Mouse (Mus musculus) spleen, embryonic (tissue): ENCODE data around the gene Myadml2.
"Not testable (repeated sequence)": the region's sequence is repeated elsewhere in the genome, so short reads cannot be mapped to it uniquely, and the experiment has no call there.

ENCODE experiments used
- CTCF ChIA-PET: fragments of 350-600 bp; sonication (Branson Sonifier 250); formaldehyde crosslinking; loops from one replicate; lab custom pipeline; 2022; lab: Charles Lee

The Myadml2 gene

DNA sequence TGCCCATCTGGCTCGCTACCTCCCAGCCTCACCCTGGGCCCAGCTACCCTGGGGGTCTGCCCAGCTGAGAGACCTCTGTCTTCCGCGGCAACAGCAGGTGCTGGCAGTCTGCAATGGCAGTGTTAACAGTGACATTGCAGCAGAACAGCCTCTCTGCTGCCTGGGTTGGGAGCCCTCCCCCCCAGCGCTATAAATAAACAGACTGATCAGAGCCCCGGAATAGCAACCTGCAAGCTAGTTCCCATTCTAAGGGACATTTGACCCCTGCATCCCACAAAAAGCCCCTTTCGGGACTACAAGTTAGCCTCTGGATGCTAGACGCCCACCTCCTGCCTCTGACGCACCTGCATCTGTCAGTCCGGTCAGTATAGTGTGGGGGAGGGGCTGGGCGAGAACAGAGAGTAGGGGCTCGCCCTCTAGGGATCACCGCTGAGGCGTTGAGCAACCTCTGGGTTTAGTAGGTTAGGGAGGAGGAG lies at the start of gene Myadml2:
Myadml2 (minus strand) TSS at position 158 of the 476 bp plus-strand sequence.
- CTCF ChIA-PET, result no interaction called here

DNA sequence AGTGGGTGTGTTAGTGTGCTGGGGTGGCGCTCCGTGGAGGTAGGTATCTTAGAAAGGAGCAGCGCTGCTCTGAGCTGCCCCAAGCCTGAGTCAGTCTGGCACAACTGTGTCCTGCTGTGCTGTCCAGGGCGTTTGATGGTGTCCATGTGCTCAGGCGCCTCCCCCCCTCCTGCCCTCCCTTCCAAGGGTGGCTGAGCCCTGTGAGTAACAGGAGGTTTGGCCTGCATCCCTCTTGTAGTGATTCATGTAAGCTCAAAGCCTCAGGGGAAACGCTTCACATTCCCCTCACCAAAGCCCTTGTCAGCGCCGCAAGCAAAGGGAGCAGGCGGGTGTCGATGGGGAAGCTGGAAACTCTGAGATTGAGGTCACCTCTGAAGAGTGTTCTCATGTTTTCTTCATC lies 49.8 kb upstream of the Myadml2 start:
- CTCF ChIA-PET, result no interaction called here

DNA sequence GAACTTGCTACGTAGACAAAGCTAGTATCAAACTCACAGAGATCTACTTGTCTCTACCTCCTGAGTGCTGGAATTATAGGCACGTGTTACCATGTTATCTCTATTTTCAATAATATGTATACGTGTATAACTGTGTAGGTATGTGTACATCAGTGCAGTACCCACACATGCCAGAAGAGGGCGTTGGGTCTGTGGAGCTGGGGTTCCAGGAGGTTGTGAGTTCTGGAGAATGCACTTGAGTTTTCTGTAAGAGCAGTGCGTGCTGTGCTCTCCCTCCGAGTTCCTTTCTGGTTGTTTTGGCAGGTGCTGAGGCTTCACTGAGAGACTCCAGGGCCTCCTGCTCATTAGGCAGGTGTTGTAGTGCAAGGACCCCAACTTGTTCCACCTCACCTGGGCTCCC lies 48.6 kb upstream of the Myadml2 start:
- CTCF ChIA-PET, result no interaction called here

DNA sequence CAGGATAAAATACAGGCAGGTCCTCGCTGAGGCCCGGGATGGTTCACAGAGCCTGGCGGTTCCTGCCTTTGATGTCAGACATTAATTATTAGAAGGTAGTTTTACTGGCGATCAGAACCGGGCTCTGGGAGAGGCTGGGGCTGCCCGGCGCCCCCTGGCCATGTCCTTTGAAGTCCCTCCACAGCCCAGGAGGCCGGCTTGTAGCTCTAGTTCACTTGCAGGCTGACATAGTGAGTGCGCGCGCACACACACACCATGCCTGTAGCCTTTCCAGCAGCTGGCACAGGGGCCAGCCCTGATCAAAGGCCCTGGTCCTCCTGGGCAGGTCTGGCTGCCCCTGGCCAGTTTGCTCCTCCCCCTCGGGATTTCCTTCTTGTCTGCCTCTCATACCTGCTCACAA lies 47.7 kb upstream of the Myadml2 start:
- CTCF ChIA-PET, result no interaction called here

DNA sequence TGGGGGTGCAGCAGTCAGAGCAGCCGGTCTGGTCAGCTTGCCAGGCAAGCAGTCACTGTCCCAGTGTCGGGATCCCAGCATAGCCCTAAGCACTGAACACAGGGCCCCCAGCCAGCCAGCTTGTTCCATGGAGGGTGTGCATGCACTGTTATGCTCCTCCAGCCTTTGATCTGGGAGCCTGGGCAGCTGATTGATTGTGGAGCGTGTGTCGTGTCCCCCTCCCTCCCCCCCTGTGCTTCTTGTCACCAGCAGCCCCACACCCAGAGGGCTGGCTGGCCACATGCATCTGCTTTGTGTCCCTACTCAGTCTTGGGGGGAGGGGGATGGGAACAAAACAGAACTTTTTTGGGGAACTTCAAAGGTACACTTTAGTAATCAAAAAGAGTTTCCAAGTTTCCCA lies 47.2 kb upstream of the Myadml2 start:
- CTCF ChIA-PET, result no interaction called here

DNA sequence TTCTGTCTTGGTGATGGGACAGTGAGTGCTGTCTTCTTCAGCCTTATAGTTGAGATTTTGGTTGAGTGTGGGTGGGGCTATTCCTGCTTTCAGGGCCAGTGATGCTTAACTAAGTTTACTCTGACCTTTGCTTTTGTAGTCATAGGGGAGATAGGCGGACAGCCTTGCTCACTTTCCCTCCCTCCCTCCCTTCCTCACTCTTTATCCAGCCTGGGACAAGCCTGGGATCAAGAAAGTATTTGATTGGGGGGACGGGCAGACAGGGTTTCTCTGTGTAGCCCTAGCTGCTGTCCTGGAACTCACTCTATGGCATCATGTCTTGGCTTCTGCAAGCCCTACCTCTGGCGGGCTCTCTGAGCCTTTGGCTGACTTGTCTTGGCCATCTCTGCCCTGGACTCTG lies 45.5 kb upstream of the Myadml2 start:
- CTCF ChIA-PET, result no interaction called here

DNA sequence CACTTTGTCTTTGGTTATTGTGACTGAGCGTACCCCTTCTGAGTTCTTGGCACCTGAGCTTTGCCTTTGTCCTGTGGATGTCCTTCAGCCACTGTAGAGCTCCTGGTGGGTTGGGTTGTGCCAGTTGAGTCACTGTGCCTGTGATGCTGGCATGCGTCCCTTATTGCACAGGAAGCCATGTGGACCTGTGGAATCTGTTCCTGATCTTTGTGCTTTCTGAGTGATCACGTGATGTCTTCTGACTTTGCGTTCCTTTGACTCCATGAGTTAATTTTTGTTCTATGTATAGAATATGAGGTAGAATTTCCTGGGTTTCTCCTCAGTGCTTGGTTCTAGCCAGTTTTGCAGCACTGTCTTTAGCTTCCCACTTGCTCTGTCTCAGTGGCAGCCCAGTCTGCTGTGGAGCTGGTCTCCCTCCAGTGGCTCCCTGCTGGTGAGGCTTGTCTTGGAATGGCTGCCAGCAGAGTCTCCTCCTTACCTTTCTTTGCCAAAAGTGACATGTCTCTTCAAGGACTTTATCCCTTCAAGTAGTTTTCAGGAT lies 44.6 kb upstream of the Myadml2 start:
- CTCF ChIA-PET, result no interaction called here

DNA sequence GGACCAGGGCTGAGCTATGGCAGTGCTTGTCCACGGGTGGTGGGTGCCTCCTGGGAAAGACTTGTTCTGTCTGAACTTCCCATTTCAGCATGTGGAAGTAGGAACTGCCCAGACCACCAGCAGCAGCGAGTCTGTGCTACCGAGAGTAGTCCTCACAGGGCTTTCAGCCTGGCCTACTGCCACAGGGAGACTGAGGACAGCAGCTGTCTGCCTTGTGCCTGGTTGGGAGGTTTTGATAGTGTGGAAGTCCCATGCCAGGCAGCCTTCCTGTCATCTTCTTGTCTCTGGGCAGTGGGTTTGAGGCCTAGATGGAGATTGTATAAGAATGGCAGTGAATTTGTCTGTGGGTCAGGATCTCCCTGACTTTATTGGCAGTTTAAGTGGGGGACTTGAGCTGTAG lies 41.4 kb upstream of the Myadml2 start:
- CTCF ChIA-PET, result no interaction called here

DNA sequence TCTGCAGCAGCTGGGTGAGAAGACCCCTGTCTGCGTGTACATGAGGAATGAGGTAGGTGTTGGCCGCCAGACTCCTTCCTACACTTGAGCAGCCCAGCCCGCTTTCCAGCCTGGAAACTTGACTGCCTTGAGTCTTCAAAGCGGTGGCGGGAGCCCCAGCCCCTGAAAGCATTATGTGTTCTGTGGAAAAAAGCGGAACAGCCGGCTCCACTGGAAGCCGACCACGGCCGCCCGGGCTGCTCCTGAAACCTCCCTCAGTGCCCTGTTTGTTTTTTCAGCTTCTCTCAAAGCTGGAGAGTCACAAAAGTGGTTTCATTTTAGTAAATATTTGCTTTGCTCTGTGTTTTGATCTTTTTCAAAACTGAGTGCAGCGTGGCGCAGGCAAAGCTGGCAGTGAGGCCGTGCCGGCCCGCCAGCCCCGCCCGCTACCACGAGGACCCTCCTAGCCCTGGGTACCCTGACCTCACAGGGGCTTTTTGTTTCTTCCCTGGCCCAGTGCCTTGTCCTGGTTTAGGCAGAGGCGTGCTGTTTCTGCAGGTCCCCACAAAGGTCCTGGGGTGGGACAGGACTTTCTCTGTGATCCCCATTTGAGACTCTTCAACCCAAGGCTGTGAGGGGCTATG lies 38.8 kb upstream of the Myadml2 start:
- CTCF ChIA-PET, result no interaction called here

DNA sequence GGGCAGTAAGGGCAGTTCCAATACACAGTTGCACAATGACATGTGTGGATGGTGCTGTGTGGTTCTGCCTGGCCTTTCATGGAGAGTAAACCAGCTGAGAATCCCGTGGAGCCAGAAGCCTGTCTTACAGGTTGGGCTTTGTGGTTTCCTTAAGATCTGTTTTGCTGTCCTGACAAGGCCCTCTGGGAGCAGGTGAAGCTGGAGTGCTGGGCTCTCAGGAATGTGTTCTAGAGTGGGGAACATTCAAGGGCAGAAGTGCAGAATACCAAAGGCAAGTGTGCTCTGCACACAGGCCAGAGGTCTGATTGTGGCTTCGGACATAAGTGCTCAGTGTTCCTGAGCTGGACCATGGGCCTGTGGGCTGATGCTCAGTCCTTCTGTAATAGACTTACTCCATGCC lies 36.7 kb upstream of the Myadml2 start:
- CTCF ChIA-PET, result no interaction called here

DNA sequence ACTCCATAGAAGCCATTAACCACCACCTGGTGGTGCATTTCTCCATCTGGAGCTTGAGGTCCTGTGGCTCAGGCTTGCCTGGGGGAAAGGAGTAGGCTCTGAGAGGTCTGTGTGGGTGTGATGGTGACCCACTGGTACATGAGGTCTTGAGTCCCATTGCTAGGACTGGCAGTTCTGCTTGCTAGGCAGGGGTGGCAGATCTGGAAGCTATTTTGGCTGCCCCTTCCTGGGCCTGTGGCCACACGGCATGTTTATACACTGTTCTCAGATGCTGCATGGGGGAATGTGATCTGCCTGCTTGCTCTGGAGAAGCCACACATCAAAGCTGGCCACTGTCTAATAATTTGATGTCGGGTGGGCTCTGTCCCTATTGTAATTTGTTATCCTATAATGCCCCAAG lies 36.1 kb upstream of the Myadml2 start:
- CTCF ChIA-PET, result no interaction called here

DNA sequence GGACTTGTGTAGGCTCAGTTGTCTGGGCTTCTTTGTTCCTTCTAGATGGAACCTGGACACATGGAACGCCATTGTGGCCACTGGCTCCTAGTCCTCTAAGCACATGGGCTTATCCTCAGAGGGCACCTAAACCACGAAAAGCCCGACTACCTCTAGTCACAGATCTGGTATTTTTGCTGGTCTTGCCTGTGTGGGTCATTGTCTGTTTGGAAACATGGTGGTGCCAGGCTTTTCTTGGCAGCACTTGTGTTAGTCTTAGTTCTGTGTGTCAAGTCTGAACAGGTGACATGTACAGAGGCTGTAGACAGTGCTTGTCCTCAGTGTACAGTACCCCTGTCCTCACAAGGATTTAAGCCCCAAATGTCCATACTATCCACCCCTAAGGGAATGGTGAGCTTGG lies 35.6 kb upstream of the Myadml2 start:
- CTCF ChIA-PET, result no interaction called here

DNA sequence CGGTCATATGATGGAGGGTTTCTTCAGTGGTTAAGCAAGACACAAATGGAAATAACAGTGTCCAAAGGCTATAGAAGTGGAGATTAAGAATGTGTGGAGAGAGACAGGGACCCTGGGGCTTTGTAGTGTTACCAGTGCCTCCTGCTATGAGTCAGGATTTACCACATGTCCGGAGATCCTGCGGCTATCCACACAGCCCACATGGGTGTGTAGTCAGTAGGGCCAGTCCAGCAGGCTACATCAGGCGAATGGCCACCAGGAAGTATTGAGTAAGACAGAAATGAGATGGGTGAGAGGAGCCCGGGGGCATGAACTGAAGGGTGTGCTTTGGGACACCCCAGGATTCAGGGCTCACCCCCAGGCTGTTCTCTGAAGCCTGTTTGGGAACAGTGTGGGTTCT lies 34.7 kb upstream of the Myadml2 start:
- CTCF ChIA-PET, result no interaction called here

DNA sequence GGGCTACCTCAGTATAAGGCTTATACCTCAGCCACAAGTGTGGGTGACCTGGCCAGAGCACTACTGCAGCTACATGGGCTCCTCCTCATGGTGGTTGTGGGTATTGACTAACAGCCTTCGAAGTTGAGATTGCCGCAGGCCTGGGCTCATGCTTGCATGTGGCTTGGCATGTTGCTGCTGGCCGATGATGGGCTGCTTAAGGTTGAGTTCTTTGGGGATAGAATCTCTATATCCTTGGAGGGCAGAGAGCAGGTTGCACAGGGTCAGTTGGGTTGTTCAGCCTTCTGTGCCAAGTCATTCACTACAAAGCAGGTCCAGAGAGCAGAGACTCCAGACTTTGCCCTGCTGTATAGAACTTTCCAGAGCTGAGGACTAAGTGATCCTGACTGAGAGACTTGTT lies 32.0 kb upstream of the Myadml2 start:
- CTCF ChIA-PET, result no interaction called here

DNA sequence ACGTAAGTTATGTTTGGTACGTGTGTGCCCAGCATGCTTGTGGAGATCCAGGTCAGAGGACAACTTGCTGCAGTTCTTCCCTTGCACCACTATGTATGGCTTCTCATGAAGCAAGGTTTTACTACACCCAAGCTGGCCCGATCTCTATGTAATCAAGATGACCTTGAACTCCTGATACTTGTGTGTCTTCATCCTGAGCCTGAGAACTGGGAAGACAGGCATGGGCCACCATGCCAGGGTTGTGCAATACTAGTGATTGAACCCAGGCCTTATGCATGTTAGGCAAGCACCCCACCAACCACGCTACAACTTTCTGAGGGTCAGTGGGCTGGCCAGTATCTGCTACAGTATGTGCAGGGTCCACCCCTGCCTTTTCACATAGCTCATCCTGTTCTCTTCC lies 29.0 kb upstream of the Myadml2 start:
- CTCF ChIA-PET, result no interaction called here

DNA sequence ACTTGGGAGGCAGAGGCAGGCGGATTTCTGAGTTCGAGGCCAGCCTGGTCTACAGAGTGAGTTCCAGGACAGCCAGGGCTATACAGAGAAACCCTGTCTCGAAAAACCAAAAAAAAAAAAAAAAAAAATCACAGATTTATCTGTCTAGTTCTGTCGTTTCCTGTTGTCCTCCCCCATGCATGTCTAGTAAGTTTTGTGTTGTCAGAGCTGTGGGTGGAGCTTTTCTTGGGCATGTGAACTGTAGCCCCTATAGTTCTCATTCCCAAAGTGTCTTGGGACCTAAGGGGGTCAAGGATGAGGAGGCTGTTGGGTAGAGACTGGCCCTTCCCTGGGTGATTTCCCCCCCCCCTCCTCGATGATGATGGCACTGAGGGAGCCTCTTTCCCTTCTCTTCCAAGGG lies 27.9 kb upstream of the Myadml2 start:
- CTCF ChIA-PET, result not testable (repeated sequence)

DNA sequence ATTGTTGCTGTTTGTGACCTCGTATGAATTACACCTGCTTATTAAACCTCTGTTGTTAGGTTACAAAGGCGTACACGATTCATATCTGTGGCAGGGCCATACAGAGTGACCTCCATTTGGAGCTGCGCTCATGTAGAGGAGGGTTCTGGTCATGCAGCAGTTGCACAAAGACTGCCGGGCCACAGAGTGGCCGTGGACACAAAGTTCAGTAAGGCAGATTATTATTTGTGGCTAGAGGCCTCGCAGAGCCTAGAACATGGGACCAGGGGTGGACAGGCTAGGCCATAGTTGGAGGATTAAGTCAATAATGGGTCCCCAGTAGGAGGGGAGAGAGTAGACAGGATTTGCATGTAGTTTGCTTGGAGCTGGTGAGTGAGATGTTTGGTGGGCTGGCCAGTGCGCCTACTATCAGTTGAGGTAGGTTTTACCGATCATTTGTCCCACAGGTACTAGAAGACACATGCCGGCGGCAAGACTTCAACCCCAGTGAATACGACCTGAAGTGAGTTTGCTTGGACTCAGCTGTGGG lies 25.7 kb upstream of the Myadml2 start:
- CTCF ChIA-PET, result no interaction called here

DNA sequence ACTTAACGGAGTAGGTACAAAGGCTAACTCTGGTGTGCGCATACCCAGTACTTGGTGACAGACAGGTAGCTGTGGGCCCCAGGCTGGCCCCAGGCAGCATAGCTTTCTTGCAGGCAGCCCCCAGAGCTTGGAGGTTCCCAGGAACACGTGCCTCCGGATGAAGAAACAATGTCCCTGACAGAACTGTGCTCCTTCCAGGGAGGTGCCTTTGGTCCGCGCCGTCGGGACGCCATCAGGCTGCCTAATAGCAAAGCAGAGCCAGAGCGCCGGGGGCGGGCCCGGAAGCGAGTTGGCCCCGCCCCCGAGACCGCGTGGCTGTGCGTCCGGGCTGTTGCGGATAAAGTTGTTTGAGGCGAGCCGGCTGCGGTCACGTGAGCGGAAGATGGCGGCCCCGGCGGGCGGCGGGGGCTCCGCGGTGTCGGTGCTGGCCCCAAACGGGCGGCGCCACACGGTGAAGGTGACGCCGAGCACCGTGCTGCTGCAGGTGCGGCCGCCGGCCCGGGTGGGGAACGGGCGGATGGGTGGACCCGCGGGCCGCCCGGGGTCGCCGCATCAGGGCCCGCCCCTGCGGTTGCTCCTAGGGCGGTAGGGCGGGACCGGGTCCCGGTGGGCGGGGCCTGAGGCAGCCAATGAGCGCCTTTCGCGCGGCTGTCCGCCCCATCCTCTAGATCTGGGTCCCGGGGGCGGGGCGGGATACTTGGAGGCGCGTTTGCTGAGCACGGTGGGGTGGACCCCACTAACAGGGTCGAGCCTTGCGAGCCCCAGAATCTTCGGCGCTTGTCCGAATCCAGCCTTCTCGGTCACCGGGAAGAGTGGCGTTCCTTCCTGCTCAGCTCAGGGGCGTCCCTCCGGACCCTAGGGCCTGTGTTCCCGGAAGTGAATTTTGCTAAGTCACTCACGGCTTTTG lies 25.0 kb upstream of the Myadml2 start, which contains the start of gene Aspscr1:
Aspscr1 (plus strand) TSS at position 287 of the 907 bp plus-strand sequence.
- CTCF ChIA-PET, result interaction anchor here (1.1 kb wide), 1 partner anchor 49 kb away, joined by 3 read pairs; no protein-coding TSS in a partner anchor

DNA sequence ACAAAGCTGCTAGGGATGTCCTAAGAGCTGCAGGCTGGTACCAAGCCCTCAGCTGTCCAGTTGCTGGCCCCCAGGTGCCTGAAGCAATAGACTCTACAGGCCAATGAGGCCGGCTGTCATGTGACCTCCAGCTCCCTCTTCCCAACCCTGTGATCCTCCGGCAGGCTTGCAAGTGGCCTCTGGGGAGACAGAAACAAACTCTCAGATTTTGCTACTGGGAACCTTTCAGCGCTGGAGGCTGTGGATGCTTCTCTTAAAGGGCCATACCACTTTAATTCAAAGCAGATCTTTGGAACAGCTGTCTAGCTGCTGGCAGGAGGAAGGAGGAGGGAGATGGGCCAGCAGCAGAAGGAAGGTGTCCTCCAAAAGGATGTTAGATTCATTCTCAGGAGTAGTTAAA lies 18.7 kb upstream of the Myadml2 start:
- CTCF ChIA-PET, result no interaction called here

DNA sequence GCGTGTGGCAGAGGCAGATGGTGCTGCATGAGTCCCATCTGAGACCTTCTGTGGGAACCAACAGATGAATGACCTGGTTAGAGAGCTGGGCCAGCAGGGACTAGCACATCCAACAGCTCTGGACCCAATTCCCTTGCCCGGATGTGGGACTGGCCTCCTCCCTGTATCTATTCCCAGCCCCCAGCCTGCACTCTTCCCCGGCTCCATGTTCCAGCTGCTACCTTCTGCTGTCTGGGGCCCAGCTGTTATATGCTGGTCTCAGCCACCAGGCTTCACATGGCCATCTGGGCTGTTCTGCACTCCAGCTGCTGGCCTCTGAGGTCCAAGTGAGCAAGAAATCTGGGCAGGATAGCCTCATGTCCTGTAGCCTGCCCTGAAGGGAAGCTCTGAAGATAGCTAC lies 17.4 kb upstream of the Myadml2 start:
- CTCF ChIA-PET, result interaction anchor here (1.4 kb wide), 1 partner anchor 22 kb away, joined by 3 read pairs; no protein-coding TSS in a partner anchor

DNA sequence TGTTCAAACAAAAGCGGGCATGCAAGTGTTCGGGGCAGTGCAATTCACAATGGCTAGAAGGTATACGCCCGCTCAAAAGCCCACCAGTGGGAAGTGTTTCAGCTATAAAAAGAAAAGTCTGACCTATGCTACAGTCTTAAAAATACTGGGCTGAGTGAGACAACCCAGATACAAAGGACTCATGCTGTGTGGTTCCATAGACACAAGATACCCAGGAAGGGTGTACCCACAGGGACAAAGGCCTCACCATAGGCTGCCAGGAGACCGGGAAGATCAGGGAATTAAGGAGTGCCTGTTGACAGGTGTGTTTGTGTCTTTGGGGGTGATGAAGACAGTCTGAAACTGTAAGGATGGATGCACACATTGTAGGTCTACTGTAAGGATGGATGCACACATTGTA lies 15.8 kb upstream of the Myadml2 start:
- CTCF ChIA-PET, result no interaction called here

DNA sequence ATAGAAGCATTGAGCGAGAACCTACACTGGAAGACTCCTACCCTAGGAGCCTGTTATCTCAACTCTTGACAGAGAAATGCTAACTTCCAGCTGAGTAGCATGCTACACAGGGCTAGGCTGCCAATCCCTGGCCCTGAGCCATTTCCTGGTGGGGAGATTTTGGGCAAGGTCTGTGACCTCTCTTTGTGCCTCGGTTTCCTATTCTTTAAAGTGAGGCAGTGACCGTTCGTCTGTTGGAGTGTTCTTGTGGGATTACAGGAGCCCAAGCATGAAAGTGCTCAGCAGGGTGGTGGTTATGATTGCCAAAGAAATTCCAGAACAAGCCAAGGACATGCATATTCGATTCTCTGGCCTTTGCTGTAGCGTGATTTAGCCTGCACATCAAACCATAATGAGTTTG lies 14.8 kb upstream of the Myadml2 start:
- CTCF ChIA-PET, result no interaction called here
